Mouse (Mus musculus) adrenal gland, postnatal 4 days (tissue): ENCODE data around the gene Plxna3. TPM values are rescaled to one million over a fixed set of nuclear protein-coding genes. Genes with fewer than 3 reads are reported as not detected.
A peak's percentile ranks its signal among the peaks of the same experiment; 100 is the strongest.
"Not testable (repeated sequence)": the region's sequence is repeated elsewhere in the genome, so short reads cannot be mapped to it uniquely, and the experiment has no call there.

Experiments
- DNase-seq, 2 experiments: peaks; one replicate each; pipeline ENCODE4 v3.0.0; 2021 to 2022; ENCODE audit warnings: low spot score in 2 of 2, mixed read lengths in 2 of 2
- long read RNA-seq, 2 experiments: library from polyadenylated mRNA; stranded (forward); transcript quantifications; one replicate each; pipeline ENCODE4 v2.0.0; 2021
- total RNA-seq, 2 experiments: library from RNA; stranded (reverse); gene quantifications; 2 replicates each; pipeline ENCODE4 v1.2.3; 2021

The Plxna3 gene
- total RNA-seq = 10 to 100 TPM; 17.4 to 22.7 TPM
- long read RNA-seq, experiment 1, partial matches to known transcripts = 1 of 5 reads
- long read RNA-seq, experiment 1, other reads (novel, unspliced or antisense) = 4 of 5 reads
- long read RNA-seq, experiment 2, partial matches to known transcripts = 7 of 10 reads
- long read RNA-seq, experiment 2, other reads (novel, unspliced or antisense) = 3 of 10 reads

- DNase-seq = peak; percentile 31 to 48
These were observed at the start of gene Plxna3 for GRCm38 (mm10) chrX:74328725-74329161. Gene Plxna3, plus strand, starts transcription at chrX:74329066.

GRCm38 (mm10) chrX:74281041-74281731, 47.7 kb upstream of the Plxna3 start:
- peak in 1 of 2 experiments; percentile 24 for DNase-seq

GRCm38 (mm10) chrX:74281732-74282394, 47.0 kb upstream of the Plxna3 start, which contains the start of the genes Taz and Dnase1l1:
Gene Taz, plus strand, starts transcription at chrX:74281912.
Gene Dnase1l1, minus strand, starts transcription at chrX:74282337.
- DNase-seq = peak in 1 of 2 experiments; percentile 43

- DNase-seq = peak; percentile 38 to 52
These were observed 46.3 kb upstream of the Plxna3 start for GRCm38 (mm10) chrX:74282395-74283091.

GRCm38 (mm10) chrX:74283092-74283437, 45.8 kb upstream of the Plxna3 start:
- DNase-seq = no peak

GRCm38 (mm10) chrX:74293431-74293830, 35.4 kb upstream of the Plxna3 start:
- DNase-seq = no peak

- DNase-seq = peak; percentile 62 to 83
These were observed 32.1 kb upstream of the Plxna3 start, which contains the start of gene Atp6ap1 for GRCm38 (mm10) chrX:74296538-74297448. Gene Atp6ap1, plus strand, starts transcription at chrX:74297097.

GRCm38 (mm10) chrX:74298348-74298747, 30.5 kb upstream of the Plxna3 start:
- DNase-seq = no peak

- DNase-seq = no peak
These were observed 29.1 kb upstream of the Plxna3 start for GRCm38 (mm10) chrX:74299721-74300120.

- DNase-seq = peak; percentile 36 to 40
These were observed 23.8 kb upstream of the Plxna3 start, which contains the start of gene Gdi1 for GRCm38 (mm10) chrX:74304867-74305700. Gene Gdi1, plus strand, starts transcription at chrX:74304998.

GRCm38 (mm10) chrX:74312540-74313464, 16.1 kb upstream of the Plxna3 start, which contains the start of gene Fam50a:
Gene Fam50a, plus strand, starts transcription at chrX:74313033.
- peak; percentile 49 to 62 for DNase-seq

GRCm38 (mm10) chrX:74329215-74329671, 377 bp downstream of the Plxna3 start:
- DNase-seq = no peak

GRCm38 (mm10) chrX:74330166-74330930, 1.5 kb downstream of the Plxna3 start:
- no peak for DNase-seq

- no peak for DNase-seq
These were observed 24.0 kb downstream of the Plxna3 start for GRCm38 (mm10) chrX:74352645-74353466.

- peak; percentile 35 to 46 for DNase-seq
These were observed 24.6 kb downstream of the Plxna3 start, which contains the start of gene Lage3 for GRCm38 (mm10) chrX:74353467-74353770. Gene Lage3, minus strand, starts transcription at chrX:74353618.

- not testable (repeated sequence) for DNase-seq
These were observed 28.2 kb downstream of the Plxna3 start for GRCm38 (mm10) chrX:74357069-74357468.
